Mouse (Mus musculus) lung, adult 2 months (tissue): Measurements from ENCODE around the gene Cpeb3. TPM values are rescaled to one million over a fixed set of nuclear protein-coding genes. Genes with fewer than 3 reads are reported as not detected.

ENCODE experiments used
- DNase-seq: peaks from one replicate; pipeline ENCODE4 v3.0.0; 2022
- H3K4me1 ChIP-seq: fragments of 200-500 bp; 2 replicates; pipeline ENCODE4 v1.6.1; 2011; ENCODE audit warnings: low read length; ENCODE audit not compliant: control insufficient read depth, insufficient read depth
- H3K4me3 ChIP-seq: fragments of 200-500 bp; replicated peaks from 2 replicates; pipeline ENCODE3; 2011; ENCODE audit warnings: low read depth, mild to moderate bottlenecking, control low read depth, low read length; ENCODE audit errors: extremely low read depth
- CTCF ChIP-seq: fragments of 200-500 bp; IDR thresholded peaks from 2 replicates; pipeline ENCODE4 v1.5.1; 2011; ENCODE audit warnings: mild to moderate bottlenecking, low read length, control low read depth; ENCODE audit not compliant: insufficient read depth
- POLR2A ChIP-seq: fragments of 200-500 bp; IDR thresholded peaks from 2 replicates; pipeline ENCODE4 v1.6.1; 2011; ENCODE audit warnings: low read depth, mild to moderate bottlenecking, control low read depth, low read length, borderline replicate concordance; ENCODE audit errors: extremely low read depth
- WGBS: fragments of 180-500 bp; shearing (Covaris S2); methylation state at CpG from one replicate; pipeline ENCODE4 v1.1.7; 2018; 5-methylcytosine and 5-hydroxymethylcytosine counted together
- polyA plus RNA-seq: library from polyadenylated mRNA; depleted of rRNA; stranded (reverse); fragments of >200 nt; gene quantifications from 2 replicates; pipeline ENCODE4 v1.2.3, GENCODE M21; 2012

The Cpeb3 gene
- polyA plus RNA-seq, 1 experiment: 6.8 TPM

- WGBS: 80% methylated on average over 4 of the region's 4 CpGs
- no peak for DNase-seq
- no peak for TF ChIP-seq POLR2A
- no peak for TF ChIP-seq CTCF
- Histone ChIP-seq H3K4me1 (no peaks in the 10 kb centered on the region; the same call in 1 of the 2 replicates), H3K4me3 (no peak overlapping the region)
Observed at GRCm38 (mm10) chr19:37109853-37110252, 98.5 kb downstream of the Cpeb3 start.

GRCm38 (mm10) chr19:37100689-37101088 is 107.7 kb downstream of the Cpeb3 start:
- H3K4me1 ChIP-seq: no peaks in the 10 kb centered on the region; the same call in 1 of the 2 replicates
- DNase-seq: no peak
- TF ChIP-seq POLR2A (no peak), CTCF (no peak)
- WGBS: 92% methylated on average over 2 of the region's 2 CpGs
- no peak overlapping the region for H3K4me3 ChIP-seq

GRCm38 (mm10) chr19:37095666-37096330 is 112.6 kb downstream of the Cpeb3 start:
- H3K4me1 ChIP-seq: no peaks in the 10 kb centered on the region; the same call in none of the 2 replicates
- no peak overlapping the region for H3K4me3 ChIP-seq
- TF ChIP-seq CTCF (no peak), POLR2A (no peak)
- 75% methylated on average over 4 of the region's 4 CpGs for WGBS
- no peak for DNase-seq

GRCm38 (mm10) chr19:37093181-37093580 is 115.2 kb downstream of the Cpeb3 start:
- TF ChIP-seq POLR2A (no peak), CTCF (no peak)
- H3K4me1 ChIP-seq: no peaks in the 10 kb centered on the region; the same call in 1 of the 2 replicates
- DNase-seq: no peak
- no peak overlapping the region for H3K4me3 ChIP-seq
- 67% methylated on average over 3 of the region's 3 CpGs for WGBS

GRCm38 (mm10) chr19:37090146-37091061 is 118.0 kb downstream of the Cpeb3 start:
- no peak for DNase-seq
- 51% methylated on average over 8 of the region's 8 CpGs for WGBS
- Histone ChIP-seq H3K4me1 (no peaks in the 10 kb centered on the region; the same call in 1 of the 2 replicates), H3K4me3 (no peak overlapping the region)
- no peak for TF ChIP-seq CTCF
- no peak for TF ChIP-seq POLR2A

GRCm38 (mm10) chr19:37088043-37088748 is 120.2 kb downstream of the Cpeb3 start:
- WGBS: 78% methylated on average over 8 of the region's 8 CpGs
- TF ChIP-seq CTCF (no peak), POLR2A (no peak)

GRCm38 (mm10) chr19:37084546-37084945 is 123.9 kb downstream of the Cpeb3 start:
- no peak for TF ChIP-seq POLR2A
- no peak for TF ChIP-seq CTCF

More at GRCm38 (mm10) chr19:37088043-37088748, 120.2 kb downstream of the Cpeb3 start:
- Histone ChIP-seq H3K4me3 (no peak overlapping the region), H3K4me1 (no peaks in the 10 kb centered on the region)
- DNase-seq: no peak

GRCm38 (mm10) chr19:37081467-37081866 is 126.9 kb downstream of the Cpeb3 start:
- no peak overlapping the region for H3K4me3 ChIP-seq
- H3K4me1 ChIP-seq: peaks cover 2% of the 10 kb centered on the region; the same call in 1 of the 2 replicates
- WGBS: 54% methylated on average over 6 of the region's 6 CpGs
- TF ChIP-seq CTCF (peak; percentile 22; the same call in 1 of the 2 replicates), POLR2A (no peak)
- no peak for DNase-seq

More at GRCm38 (mm10) chr19:37084546-37084945, 123.9 kb downstream of the Cpeb3 start:
- Histone ChIP-seq H3K4me3 (no peak overlapping the region), H3K4me1 (no peaks in the 10 kb centered on the region)
- 76% methylated on average over 3 of the region's 3 CpGs for WGBS
- no peak for DNase-seq

GRCm38 (mm10) chr19:37079151-37079550 is 129.2 kb downstream of the Cpeb3 start:
- H3K4me3 ChIP-seq: no peak overlapping the region
- no peak for DNase-seq
- TF ChIP-seq CTCF (no peak), POLR2A (no peak)
- WGBS: 80% methylated on average over 6 of the region's 6 CpGs
- peaks cover 2% of the 10 kb centered on the region; the same call in 1 of the 2 replicates for H3K4me1 ChIP-seq
